Mouse (Mus musculus): ENCODE measurements around the gene B4gat1. TPM values are rescaled to one million over a fixed set of nuclear protein-coding genes. Genes with fewer than 3 reads are reported as not detected.

B4gat1 gene
- total and polyA plus RNA-seq, 3 experiments: 6.9 to 9.6 TPM; not detected in 1

DNA sequence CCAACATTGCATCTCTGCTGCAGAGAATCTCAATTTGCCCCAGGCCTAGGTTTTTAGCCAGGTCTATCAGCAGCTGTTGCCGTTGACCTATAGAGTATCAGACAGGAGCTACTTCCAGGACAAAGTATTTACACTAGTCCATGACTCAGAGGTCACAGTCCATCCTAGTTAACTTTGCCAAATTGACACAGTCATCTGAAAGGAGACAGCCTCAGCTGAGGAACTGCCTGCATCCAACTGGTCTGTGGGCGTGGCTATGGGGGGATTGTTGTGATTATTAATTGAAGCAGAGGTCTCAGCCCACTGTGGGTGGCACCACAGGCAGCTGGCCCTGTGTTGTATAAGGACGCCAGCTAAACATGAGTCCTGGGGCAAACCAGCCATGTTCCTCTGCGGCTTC, 33.7 kb upstream of the B4gat1 start:
- Histone ChIP-seq H3K36me3 (ENCODE audit: control insufficient read depth in 1 of 2, insufficient read depth in 2 of 2, low read length in 2 of 2) (no peaks in the 10 kb centered on the region), H3K79me2 (ENCODE audit: control insufficient read depth, insufficient read depth, low read length, poor library complexity) (no peaks in the 10 kb centered on the region), H3K9me3 (replicated peaks; ENCODE audit: insufficient read depth, low read length) (no peaks in the 10 kb centered on the region), H3K27me3 (ENCODE audit: control insufficient read depth in 1 of 2, insufficient read depth in 2 of 2, low read length in 2 of 2) (peaks cover 0 to 4% of the 10 kb centered on the region in 2 experiments; a peak in 3 of 4 replicates), H3K4me3 (ENCODE audit: control insufficient read depth in 1 of 2, insufficient read depth in 1 of 2, low read depth in 2 of 2, low read length in 2 of 2) (no peak overlapping the region), H3K4me1 (ENCODE audit: control insufficient read depth in 1 of 2, insufficient read depth in 2 of 2, low read length in 2 of 2) (no peaks in the 10 kb centered on the region), H3K9ac (ENCODE audit: control insufficient read depth, low read depth, low read length, poor library complexity, severe bottlenecking) (no peak overlapping the region), H3K27ac (ENCODE audit: control insufficient read depth, low read depth, low read length) (no peak overlapping the region)
- no peak for DNase-seq (ENCODE audit: low read depth, low spot score)
- TF ChIP-seq POLR2AphosphoS2 (IDR thresholded peaks at IDR 0.05; ENCODE audit: low read length) (no peak), HCFC1 (IDR thresholded peaks at IDR 0.05; ENCODE audit: low read depth, low read length) (no peak), E2F4 (IDR thresholded peaks at IDR 0.05; ENCODE audit: borderline replicate concordance, low read depth, low read length) (no peak), GABPA (IDR thresholded peaks at IDR 0.05; ENCODE audit: low read depth, low read length) (no peak), GATA1 (IDR thresholded peaks at IDR 0.05; ENCODE audit: low read depth, low read length) (no peak), POLR2AphosphoS5 (IDR thresholded peaks at IDR 0.05; ENCODE audit: borderline replicate concordance, low read depth, low read length) (no peak), CHD1 (IDR thresholded peaks at IDR 0.05; ENCODE audit: low read depth, low read length) (no peak), SMC3 (IDR thresholded peaks at IDR 0.05; ENCODE audit: low read depth, low read length) (no peak), TCF12 (IDR thresholded peaks at IDR 0.05; ENCODE audit: low read depth, low read length) (no peak), MEF2A (IDR thresholded peaks at IDR 0.05; ENCODE audit: extremely low read depth, insufficient replicate concordance, low read depth, low read length, poor library complexity, severe bottlenecking) (no peak), CHD2 (IDR thresholded peaks at IDR 0.05; ENCODE audit: low read length) (no peak), MYB (IDR thresholded peaks at IDR 0.05; ENCODE audit: low read depth, low read length) (no peak), USF1 (IDR thresholded peaks at IDR 0.05; ENCODE audit: low read depth, low read length) (no peak), ETS1 (IDR thresholded peaks at IDR 0.05; ENCODE audit: low read depth, low read length) (no peak), SIN3A (IDR thresholded peaks at IDR 0.05; ENCODE audit: low read length) (no peak), MAX (IDR thresholded peaks at IDR 0.05; ENCODE audit: low read length) (no peak)

GRCm38 (mm10) chr19:5013138-5013537, 25.5 kb upstream of the B4gat1 start:
- peaks cover 0 to 5% of the 10 kb centered on the region in 2 experiments; a peak in 2 of 4 replicates for H3K4me1 ChIP-seq (ENCODE audit: control insufficient read depth in 1 of 2, insufficient read depth in 2 of 2, low read length in 2 of 2)

More at GRCm38 (mm10) chr19:5013138-5013537, 25.5 kb upstream of the B4gat1 start:
- peaks cover 0 to 3% of the 10 kb centered on the region in 2 experiments; a peak in 1 of 4 replicates for H3K36me3 ChIP-seq (ENCODE audit: control insufficient read depth in 1 of 2, insufficient read depth in 2 of 2, low read length in 2 of 2)
- H3K9ac ChIP-seq (ENCODE audit: control insufficient read depth, low read depth, low read length, poor library complexity, severe bottlenecking): no peak overlapping the region
- no peaks in the 10 kb centered on the region; a peak in 1 of 4 replicates for H3K27me3 ChIP-seq (ENCODE audit: control insufficient read depth in 1 of 2, insufficient read depth in 2 of 2, low read length in 2 of 2)
- no peak overlapping the region for H3K27ac ChIP-seq (ENCODE audit: control insufficient read depth, low read depth, low read length)
- H3K79me2 ChIP-seq (ENCODE audit: control insufficient read depth, insufficient read depth, low read length, poor library complexity): no peaks in the 10 kb centered on the region
- no peak overlapping the region for H3K4me3 ChIP-seq (ENCODE audit: control insufficient read depth in 1 of 2, insufficient read depth in 1 of 2, low read depth in 2 of 2, low read length in 2 of 2)
- DNase-seq (ENCODE audit: low read depth, low spot score): no peak
- TF ChIP-seq ZMIZ1 (IDR thresholded peaks at IDR 0.05; ENCODE audit: low read depth, low read length): no peak
- TF ChIP-seq MYB (IDR thresholded peaks at IDR 0.05; ENCODE audit: low read depth, low read length): no peak
- no peak for TF ChIP-seq HCFC1 (IDR thresholded peaks at IDR 0.05; ENCODE audit: low read depth, low read length)
- H3K9me3 ChIP-seq (replicated peaks; ENCODE audit: insufficient read depth, low read length): no peaks in the 10 kb centered on the region

Data from MEL (cell line).